Mouse (Mus musculus) MEL (cell line): ENCODE results near the gene Nf2. TPM values are rescaled to one million over a fixed set of nuclear protein-coding genes. Genes with fewer than 3 reads are reported as not detected.

Source experiments
- DNase-seq: peaks from one replicate; pipeline ENCODE4 v3.0.0; 2011; ENCODE audit warnings: low read depth, low spot score
- H3K27ac ChIP-seq: 2 replicates; pipeline ENCODE4 v1.5.1; 2012; ENCODE audit warnings: low read depth, mild to moderate bottlenecking, control low read depth, low read length, moderate library complexity; ENCODE audit not compliant: control insufficient read depth
- H3K27me3 ChIP-seq, 2 experiments: fragments of 150-350 bp in 1 of 2; sonication (generic) in 1 of 2; 2 replicates each; pipeline ENCODE4 v1.6.1; 2012; ENCODE audit warnings: low read length in 2 of 2, mild to moderate bottlenecking in 2 of 2, improper control_type of control experiment in 1 of 2, moderate library complexity in 1 of 2; ENCODE audit not compliant: insufficient read depth in 2 of 2, control insufficient read depth in 1 of 2
- H3K36me3 ChIP-seq, 2 experiments: 2 replicates each; pipeline ENCODE4 v1.6.1; 2012 to 2014; ENCODE audit warnings: low read length in 2 of 2, improper control_type of control experiment in 1 of 2, inconsistent platforms in 1 of 2, mild to moderate bottlenecking in 1 of 2; ENCODE audit not compliant: insufficient read depth in 2 of 2, control insufficient read depth in 1 of 2
- H3K4me1 ChIP-seq, 2 experiments: fragments of 150-350 bp in 1 of 2; sonication (generic) in 1 of 2; 2 replicates each; pipeline ENCODE4 v1.6.1; 2012; ENCODE audit warnings: low read length in 2 of 2, improper control_type of control experiment in 1 of 2, mild to moderate bottlenecking in 1 of 2; ENCODE audit not compliant: insufficient read depth in 2 of 2, control insufficient read depth in 1 of 2
- H3K4me3 ChIP-seq, 2 experiments: fragments of 150-350 bp in 1 of 2; sonication (generic) in 1 of 2; 2 replicates each; pipeline ENCODE4 v1.5.1; 2012; ENCODE audit warnings: low read depth in 2 of 2, low read length in 2 of 2, mild to moderate bottlenecking in 2 of 2, moderate library complexity in 2 of 2, control low read depth in 1 of 2, improper control_type of control experiment in 1 of 2; ENCODE audit not compliant: control insufficient read depth in 1 of 2, insufficient read depth in 1 of 2
- H3K79me2 ChIP-seq: 2 replicates; pipeline ENCODE4 v1.6.1; 2012; ENCODE audit warnings: mild to moderate bottlenecking, low read length, moderate library complexity; ENCODE audit not compliant: control insufficient read depth, poor library complexity, insufficient read depth
- H3K9ac ChIP-seq: 2 replicates; pipeline ENCODE4 v1.6.1; 2012; ENCODE audit warnings: low read depth, mild to moderate bottlenecking, control low read depth, low read length, moderate library complexity; ENCODE audit not compliant: control insufficient read depth, poor library complexity, severe bottlenecking
- H3K9me3 ChIP-seq: fragments of 150-350 bp; sonication (generic); replicated peaks from 2 replicates; pipeline ENCODE4 v1.6.1; 2012; ENCODE audit warnings: mild to moderate bottlenecking, low read length, improper control_type of control experiment, moderate library complexity; ENCODE audit not compliant: insufficient read depth
- CHD1 ChIP-seq: IDR thresholded peaks from 2 replicates; pipeline ENCODE4 v1.6.1; 2012; ENCODE audit warnings: low read depth, mild to moderate bottlenecking, inconsistent platforms, low read length, improper control_type of control experiment
- CHD2 ChIP-seq: IDR thresholded peaks from 2 replicates; pipeline ENCODE4 v1.6.1; 2011; ENCODE audit warnings: low read length, improper control_type of control experiment
- CTCF ChIP-seq, 3 experiments: IDR thresholded peaks in 2 of 3; conservative IDR thresholded peaks in 1 of 3; 2 replicates each; pipeline ENCODE4 v1.5.1; 2011 to 2012; ENCODE audit warnings: low read length in 3 of 3, low read depth in 2 of 3, mild to moderate bottlenecking in 2 of 3, improper control_type of control experiment in 1 of 3, inconsistent platforms in 1 of 3, mixed read lengths in 1 of 3, moderate library complexity in 1 of 3; ENCODE audit not compliant: control insufficient read depth in 1 of 3, insufficient read depth in 1 of 3, poor library complexity in 1 of 3, severe bottlenecking in 1 of 3
- ETS1 ChIP-seq: IDR thresholded peaks from 2 replicates; pipeline ENCODE4 v1.6.1; 2012; ENCODE audit warnings: low read depth, mild to moderate bottlenecking, inconsistent platforms, low read length, improper control_type of control experiment, moderate library complexity
- GATA1 ChIP-seq: IDR thresholded peaks from 2 replicates; pipeline ENCODE4 v1.6.1; 2011; ENCODE audit warnings: low read depth, low read length, improper control_type of control experiment
- HCFC1 ChIP-seq: IDR thresholded peaks from 2 replicates; pipeline ENCODE4 v1.6.1; 2012; ENCODE audit warnings: low read depth, mild to moderate bottlenecking, inconsistent platforms, low read length, improper control_type of control experiment, moderate library complexity
- MAFK ChIP-seq: IDR thresholded peaks from 2 replicates; pipeline ENCODE4 v1.6.1; 2011; ENCODE audit warnings: low read depth, mild to moderate bottlenecking, low read length, improper control_type of control experiment, borderline replicate concordance
- MAZ ChIP-seq: IDR thresholded peaks from 2 replicates; pipeline ENCODE4 v1.6.1; 2012; ENCODE audit warnings: low read depth, mild to moderate bottlenecking, inconsistent platforms, low read length, improper control_type of control experiment
- MEF2A ChIP-seq: IDR thresholded peaks from 2 replicates; pipeline ENCODE4 v1.6.1; 2014; ENCODE audit warnings: low read depth, mild to moderate bottlenecking, inconsistent platforms, low read length, improper control_type of control experiment; ENCODE audit not compliant: poor library complexity, insufficient replicate concordance, severe bottlenecking; ENCODE audit errors: extremely low read depth
- MXI1 ChIP-seq: IDR thresholded peaks from 2 replicates; pipeline ENCODE4 v1.6.1; 2011; ENCODE audit warnings: mild to moderate bottlenecking, low read depth, low read length, improper control_type of control experiment
- MYB ChIP-seq: IDR thresholded peaks from 2 replicates; pipeline ENCODE4 v1.6.1; 2011; ENCODE audit warnings: mild to moderate bottlenecking, low read depth, low read length, improper control_type of control experiment
- NRF1 ChIP-seq: IDR thresholded peaks from 2 replicates; pipeline ENCODE4 v1.6.1; 2014; ENCODE audit warnings: low read depth, mild to moderate bottlenecking, inconsistent platforms, low read length, improper control_type of control experiment, moderate library complexity; ENCODE audit not compliant: poor library complexity, insufficient read depth, severe bottlenecking
- POLR2A ChIP-seq, 2 experiments: IDR thresholded peaks; 2 replicates each; pipeline ENCODE4 v1.6.1; 2011 to 2012; ENCODE audit warnings: low read length in 2 of 2, mild to moderate bottlenecking in 2 of 2, control low read depth in 1 of 2, improper control_type of control experiment in 1 of 2, low read depth in 1 of 2, moderate library complexity in 1 of 2; ENCODE audit not compliant: control insufficient read depth in 1 of 2, insufficient read depth in 1 of 2, poor library complexity in 1 of 2
- POLR2AphosphoS2 ChIP-seq: IDR thresholded peaks from 2 replicates; pipeline ENCODE4 v1.6.1; 2011; ENCODE audit warnings: low read length, improper control_type of control experiment
- POLR2AphosphoS5 ChIP-seq: IDR thresholded peaks from 2 replicates; pipeline ENCODE4 v1.6.1; 2012; ENCODE audit warnings: low read depth, borderline replicate concordance, mild to moderate bottlenecking, inconsistent platforms, low read length, moderate library complexity, mixed read lengths
- RAD21 ChIP-seq: IDR thresholded peaks from 2 replicates; pipeline ENCODE4 v1.6.1; 2011; ENCODE audit warnings: mild to moderate bottlenecking, low read depth, low read length, improper control_type of control experiment
- RCOR1 ChIP-seq: IDR thresholded peaks from 2 replicates; pipeline ENCODE4 v1.6.1; 2012; ENCODE audit warnings: low read depth, mild to moderate bottlenecking, inconsistent platforms, low read length, improper control_type of control experiment
- TCF12 ChIP-seq: IDR thresholded peaks from 2 replicates; pipeline ENCODE4 v1.6.1; 2014; ENCODE audit warnings: low read depth, mild to moderate bottlenecking, inconsistent platforms, low read length, improper control_type of control experiment, moderate library complexity
- UBTF ChIP-seq: IDR thresholded peaks from 2 replicates; pipeline ENCODE4 v1.6.1; 2012; ENCODE audit warnings: low read depth, mild to moderate bottlenecking, inconsistent platforms, low read length, improper control_type of control experiment, moderate library complexity, borderline replicate concordance; ENCODE audit not compliant: insufficient read depth
- USF2 ChIP-seq, 2 experiments: IDR thresholded peaks; 2 replicates each; pipeline ENCODE4 v1.6.1; 2011 to 2012; ENCODE audit warnings: improper control_type of control experiment in 2 of 2, low read length in 2 of 2, borderline replicate concordance in 1 of 2, inconsistent platforms in 1 of 2, low read depth in 1 of 2, mild to moderate bottlenecking in 1 of 2; ENCODE audit not compliant: insufficient read depth in 1 of 2
- ZC3H11A ChIP-seq: IDR thresholded peaks from 2 replicates; pipeline ENCODE4 v1.6.1; 2012; ENCODE audit warnings: low read depth, mild to moderate bottlenecking, inconsistent platforms, low read length, improper control_type of control experiment
- ZKSCAN1 ChIP-seq: IDR thresholded peaks from 2 replicates; pipeline ENCODE4 v1.6.1; 2012; ENCODE audit warnings: low read depth, mild to moderate bottlenecking, inconsistent platforms, low read length, improper control_type of control experiment, moderate library complexity
- ZMIZ1 ChIP-seq: IDR thresholded peaks from 2 replicates; pipeline ENCODE4 v1.6.1; 2012; ENCODE audit warnings: low read depth, mild to moderate bottlenecking, inconsistent platforms, low read length, improper control_type of control experiment, moderate library complexity
- ZNF384 ChIP-seq: IDR thresholded peaks from 2 replicates; pipeline ENCODE4 v1.6.1; 2012; ENCODE audit warnings: low read depth, mild to moderate bottlenecking, inconsistent platforms, low read length, improper control_type of control experiment
- polyA plus RNA-seq, 2 experiments: library from polyadenylated mRNA; stranded (reverse) in 1 of 2; unstranded in 1 of 2; fragments of >175 nt in 1 of 2; fragments of >200 nt in 1 of 2; gene quantifications; 2 replicates each; pipeline versions ENCODE4 v1.2.1 to v1.2.4; 2012; ENCODE audit warnings: low replicate concordance in 2 of 2, low read depth in 1 of 2; ENCODE audit not compliant: insufficient read length in 2 of 2, insufficient read depth in 1 of 2, missing spikeins in 1 of 2
- total RNA-seq: library from RNA; depleted of rRNA; stranded (reverse); fragments of 300-350 nt; gene quantifications from 2 replicates; pipeline ENCODE4 v1.2.3, GENCODE M21; 2012

The Nf2 gene
- total and polyA plus RNA-seq, 3 experiments, result 73.6 to 246 (median 95.6) TPM

- H3K27ac ChIP-seq, result no peak overlapping the region
- H3K36me3 ChIP-seq, result peaks cover 10 to 25% of the 10 kb centered on the region in 2 experiments
- no peak for DNase-seq
- TF ChIP-seq POLR2AphosphoS5 (no peak), POLR2A (IDR thresholded peaks at IDR 0.05; ENCODE audit: control insufficient read depth in 1 of 2, insufficient read depth in 1 of 2, low read depth in 1 of 2, low read length in 2 of 2, poor library complexity in 1 of 2) (no peak), ZMIZ1 (no peak), MYB (no peak)
- no peaks in the 10 kb centered on the region for H3K27me3 ChIP-seq
- no peaks in the 10 kb centered on the region for H3K79me2 ChIP-seq
- H3K9me3 ChIP-seq, result no peaks in the 10 kb centered on the region
- peaks cover 14 to 16% of the 10 kb centered on the region in 2 experiments for H3K4me1 ChIP-seq
- H3K9ac ChIP-seq, result no peak overlapping the region
- H3K4me3 ChIP-seq, result no peak overlapping the region
Observed at GRCm38 (mm10) chr11:4800654-4801053, 48.7 kb downstream of the Nf2 start.

DNA sequence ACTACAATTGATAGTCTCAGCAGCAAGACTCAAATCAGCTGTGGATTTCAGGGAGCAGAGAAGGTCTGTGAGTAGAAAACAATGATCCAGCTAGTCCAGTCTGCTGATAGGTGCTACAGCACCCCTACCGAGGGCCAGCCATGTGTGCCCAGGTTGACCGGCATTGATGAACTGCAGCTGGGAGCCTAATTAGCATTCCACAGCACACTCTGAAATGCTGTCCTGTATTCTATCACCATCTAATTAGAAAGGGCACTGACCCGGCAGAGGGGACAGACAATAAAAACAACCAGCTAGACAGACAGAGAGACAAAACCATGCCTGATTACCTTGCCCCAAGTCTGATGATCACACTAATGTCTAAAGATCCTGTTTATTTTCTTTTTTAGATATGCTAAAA is 56.3 kb downstream of the Nf2 start:
- H3K36me3 ChIP-seq, result peaks cover 2 to 35% of the 10 kb centered on the region in 2 experiments; a peak in 3 of 4 replicates
- DNase-seq, result no peak

DNA sequence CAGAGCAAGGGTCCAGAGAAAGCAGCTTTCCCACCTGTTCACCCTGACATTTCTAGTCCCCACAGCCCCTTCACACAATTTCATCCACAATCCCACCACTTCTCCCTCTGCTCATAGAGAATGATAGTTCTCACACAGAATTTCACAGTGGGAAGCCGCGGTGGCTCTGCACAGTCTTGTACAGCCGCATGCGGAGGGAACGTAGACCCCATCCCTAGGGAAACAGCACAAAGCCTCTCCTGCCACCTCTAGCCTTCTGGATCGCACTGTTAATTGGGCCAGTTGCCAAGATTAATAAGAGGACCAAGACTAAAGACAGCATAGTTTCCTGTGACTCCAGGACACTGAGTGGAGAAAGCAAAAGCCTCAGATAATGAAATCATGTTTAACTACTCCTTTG is 57.8 kb downstream of the Nf2 start:
- Histone ChIP-seq H3K9ac (no peak overlapping the region), H3K4me1 (no peaks in the 10 kb centered on the region), H3K79me2 (no peaks in the 10 kb centered on the region), H3K4me3 (no peak overlapping the region), H3K36me3 (peaks cover 2 to 31% of the 10 kb centered on the region in 2 experiments; a peak in 3 of 4 replicates), H3K27me3 (no peaks in the 10 kb centered on the region), H3K27ac (no peak overlapping the region), H3K9me3 (no peaks in the 10 kb centered on the region)
- TF ChIP-seq CHD1, result no peak
- TF ChIP-seq RCOR1, result no peak
- TF ChIP-seq ZNF384, result no peak
- no peak for TF ChIP-seq GATA1
- TF ChIP-seq ZC3H11A, result no peak
- no peak for TF ChIP-seq HCFC1
- TF ChIP-seq ETS1, result no peak
- no peak for TF ChIP-seq RAD21
- TF ChIP-seq USF2 (IDR thresholded peaks at IDR 0.05; ENCODE audit: borderline replicate concordance in 1 of 2, insufficient read depth in 1 of 2, low read depth in 1 of 2, low read length in 2 of 2), result no peak
- no peak for TF ChIP-seq MEF2A
- no peak for TF ChIP-seq MXI1
- TF ChIP-seq MAFK, result no peak
- TF ChIP-seq NRF1, result no peak
- TF ChIP-seq CHD2, result no peak
- no peak for TF ChIP-seq MAZ
- TF ChIP-seq UBTF, result no peak
- TF ChIP-seq CTCF (IDR thresholded peaks at IDR 0.05 in 2 of 3, conservative IDR thresholded peaks at IDR 0.05 in 1 of 3; ENCODE audit: control insufficient read depth in 1 of 3, insufficient read depth in 1 of 3, low read depth in 2 of 3, low read length in 3 of 3, poor library complexity in 1 of 3, severe bottlenecking in 1 of 3), result no peak
- TF ChIP-seq POLR2AphosphoS5, result no peak
- no peak for DNase-seq

More for the DNA sequence above, 56.3 kb downstream of the Nf2 start:
- Histone ChIP-seq H3K4me3 (no peak overlapping the region), H3K9me3 (no peaks in the 10 kb centered on the region), H3K79me2 (no peaks in the 10 kb centered on the region), H3K9ac (no peak overlapping the region), H3K27ac (no peak overlapping the region), H3K27me3 (no peaks in the 10 kb centered on the region), H3K4me1 (no peaks in the 10 kb centered on the region)
- TF ChIP-seq ZKSCAN1 (no peak), RAD21 (no peak), TCF12 (no peak), POLR2AphosphoS2 (no peak), ZC3H11A (no peak), ZNF384 (no peak), MEF2A (no peak), MXI1 (no peak)
